ENCODE assay signal across 10 mouse cellular contexts in genomic region chr8:57435768-57436436, GRCm38 (mm10). TPM values are rescaled to one million over a fixed set of nuclear protein-coding genes. Genes with fewer than 3 reads are reported as not detected.
DNase-seq lines count a peak whose midpoint lies in the region; ATAC-seq and TF ChIP-seq lines count a peak whose summit lies in the region.
"Had no signal": no experiment of that assay in that cellular context is flagged by ENCODE, and none has a peak within 500 bp of the region (broad histone marks: within the 10 kb centered on the region; RNA-seq: fewer than 3 reads in every experiment).

No protein-coding gene starts in this region.

- TF ChIP-seq EP300 in heart, adult 2 months (IDR thresholded peaks at IDR 0.05; ENCODE audit: insufficient read depth, low read depth, low read length) = no peak
- TF ChIP-seq EP300 in stomach, postnatal 0 days (optimal IDR thresholded peaks at IDR 0.05) = no peak

- H3K27me3 ChIP-seq in heart, adult 2 months (ENCODE audit: control insufficient read depth, insufficient read depth, low read length) = no peaks in the 10 kb centered on the region
- no peaks in the 10 kb centered on the region for H3K27me3 ChIP-seq in heart, embryonic 10.5 days (ENCODE audit: insufficient read depth, poor library complexity, severe bottlenecking)
- no peaks in the 10 kb centered on the region for H3K27me3 ChIP-seq in stomach, postnatal 0 days (ENCODE audit: control insufficient read depth, insufficient read depth, low read length)
- H3K27me3 ChIP-seq: lung, embryonic 15.5 days; stomach, embryonic 15.5 days had no signal

- H3K9me3 ChIP-seq in heart, embryonic 10.5 days = no peaks in the 10 kb centered on the region
- no peaks in the 10 kb centered on the region for H3K9me3 ChIP-seq in stomach, postnatal 0 days (ENCODE audit: control insufficient read depth, low read length)
- H3K9me3 ChIP-seq: lung, embryonic 15.5 days; stomach, embryonic 15.5 days had no signal

- H3K27ac ChIP-seq in heart, adult 2 months = no peak overlapping the region
- no peak overlapping the region for H3K27ac ChIP-seq in heart, embryonic 10.5 days
- no peak overlapping the region for H3K27ac ChIP-seq in stomach, postnatal 0 days (replicated peaks)
- H3K27ac ChIP-seq: lung, embryonic 15.5 days; stomach, embryonic 15.5 days had no signal

- no peak for TF ChIP-seq POLR2A in heart, adult 2 months (IDR thresholded peaks at IDR 0.05; ENCODE audit: insufficient read depth, low read depth, low read length)

- 56% methylated on average over 18 of the region's 18 CpGs for WGBS in heart, adult 2 months
- WGBS in heart, embryonic 10.5 days = 53% methylated on average over 18 of the region's 18 CpGs
- WGBS in stomach, postnatal 0 days = 55% methylated on average over 18 of the region's 18 CpGs

- H3K4me3 ChIP-seq in heart, adult 2 months = no peak overlapping the region
- no peak overlapping the region for H3K4me3 ChIP-seq in heart, embryonic 10.5 days
- H3K4me3 ChIP-seq in stomach, postnatal 0 days (ENCODE audit: low read depth, low read length) = no peak overlapping the region
- H3K4me3 ChIP-seq: lung, embryonic 15.5 days; stomach, embryonic 15.5 days had no signal

- no peak overlapping the region for H3K9ac ChIP-seq in heart, adult 2 months (ENCODE audit: low read depth, low read length)
- H3K9ac ChIP-seq in stomach, postnatal 0 days (ENCODE audit: low read length) = no peak overlapping the region
- H3K9ac ChIP-seq: lung, embryonic 15.5 days; stomach, embryonic 15.5 days had no signal

- H3K36me3 ChIP-seq in heart, adult 2 months (ENCODE audit: control insufficient read depth, insufficient read depth, low read length) = no peaks in the 10 kb centered on the region
- no peaks in the 10 kb centered on the region for H3K36me3 ChIP-seq in heart, embryonic 10.5 days
- no peaks in the 10 kb centered on the region for H3K36me3 ChIP-seq in stomach, postnatal 0 days (ENCODE audit: control insufficient read depth, insufficient read depth, low read length)
- H3K36me3 ChIP-seq: lung, embryonic 15.5 days; stomach, embryonic 15.5 days had no signal

- peak; percentile 17 for DNase-seq in heart, postnatal 4 days
- DNase-seq in heart, adult 2 months = no peak
- DNase-seq in cerebellum, postnatal 10 days = peak; percentile 82 to 88
- DNase-seq in layer of hippocampus, adult 8-10 months (ENCODE audit: low spot score in 2 of 2) = peak; percentile 32 to 61
- DNase-seq in naive thymus-derived CD4-positive, alpha-beta T cell, adult 2 months (ENCODE audit: low read depth) = peak; percentile 29
- DNase-seq in heart, embryonic 10.5 days (ENCODE audit: low spot score) = no peak
- DNase-seq in stomach, postnatal 0 days (ENCODE audit: low spot score) = no peak

- no peaks in the 10 kb centered on the region for H3K4me1 ChIP-seq in heart, adult 2 months (ENCODE audit: control insufficient read depth, insufficient read depth, low read length)
- no peaks in the 10 kb centered on the region for H3K4me1 ChIP-seq in heart, embryonic 10.5 days
- no peaks in the 10 kb centered on the region for H3K4me1 ChIP-seq in stomach, postnatal 0 days (replicated peaks; ENCODE audit: control insufficient read depth, insufficient read depth)

- ATAC-seq in CD4-positive, CD25-positive, alpha-beta regulatory T cell, adult 4 months = peak; percentile 29
- no peak for ATAC-seq in stomach, postnatal 0 days (ENCODE audit: low FRiP score, low TSS enrichment)

- TF ChIP-seq CTCF in heart, adult 2 months (IDR thresholded peaks at IDR 0.05) = no peak
- TF ChIP-seq CTCF in stomach, postnatal 0 days (IDR thresholded peaks at IDR 0.05; ENCODE audit: low read depth) = no peak

- intact Hi-C loops in heart, adult 2 months (cut with DNase I) = no loop called here

- H3K79me2 ChIP-seq in heart, adult 2 months (replicated peaks; ENCODE audit: control insufficient read depth, insufficient read depth, low read length) = no peaks in the 10 kb centered on the region

- no peak overlapping the region for H3K4me2 ChIP-seq in stomach, postnatal 0 days (replicated peaks; ENCODE audit: low read depth)
- H3K4me2 ChIP-seq: lung, embryonic 15.5 days; stomach, embryonic 15.5 days had no signal

RNA-seq across cellular contexts. Expression of gene Scrg1, which starts 19.8 kb away (rescaled TPM):
- not detected for total RNA-seq in heart, postnatal 4 days (2021)
- not detected for total RNA-seq in heart, adult 2 months (2021)
- polyA plus RNA-seq in heart, adult 2 months (2012; rRNA removed) = 0.29 TPM in 1 of 2 replicates, not detected in the other
- not detected for polyA plus RNA-seq in CD4-positive, CD25-positive, alpha-beta regulatory T cell, adult 4 months (2017; shearing (Covaris generic))
- total RNA-seq in layer of hippocampus, adult 8-10 months (2022) = 10 to 100 TPM; 53.6 to 76.8 (median 61.3) TPM
- polyA plus RNA-seq in heart, embryonic 10.5 days (2016; fragmentation: Nextera tagmentation; extraction: Ambion mirVana) = 0.20 and 0.21 TPM in 2 replicates
- polyA plus RNA-seq in stomach, postnatal 0 days (2015; fragmentation: Nextera tagmentation; extraction: Ambion mirVana) = 0.65 and 0.98 TPM in 2 replicates

RNA-seq across cellular contexts. Expression of gene Sap30, which starts 51.8 kb away (rescaled TPM):
- total RNA-seq in heart, postnatal 4 days (2021) = 10 to 100 TPM; 34.0 to 37.4 TPM
- total RNA-seq in heart, adult 2 months (2021) = 10 to 100 TPM; 11.6 to 13.8 TPM
- polyA plus RNA-seq in heart, adult 2 months (2012; rRNA removed) = 5.1 and 6.9 TPM in 2 replicates
- polyA plus RNA-seq in CD4-positive, CD25-positive, alpha-beta regulatory T cell, adult 4 months (2017; shearing (Covaris generic)) = under 1 TPM in 1 of 2 experiments, not detected in 1; 0.36 TPM
- 10 to 100 TPM in 2 of 4 experiments, 1 to 10 TPM in 2; 8.8 to 14.9 (median 10.2) TPM for total RNA-seq in layer of hippocampus, adult 8-10 months (2022)
- polyA plus RNA-seq in heart, embryonic 10.5 days (2016; fragmentation: Nextera tagmentation; extraction: Ambion mirVana) = 45.3 and 66.4 TPM in 2 replicates
- 23.8 and 28.6 TPM in 2 replicates for polyA plus RNA-seq in stomach, postnatal 0 days (2015; fragmentation: Nextera tagmentation; extraction: Ambion mirVana)

Comparison
In these comparisons a context has a peak if more than half of its experiments do, and no peak if none do; other contexts are left out.
1. DNase-seq: peak in heart, postnatal 4 days (single experiment), cerebellum, postnatal 10 days (2 of 2), layer of hippocampus, adult 8-10 months (2 of 2) and naive thymus-derived CD4-positive, alpha-beta T cell, adult 2 months (single experiment); none in heart, adult 2 months (0 of 2), heart, embryonic 10.5 days (single experiment) and stomach, postnatal 0 days (single experiment).